Mouse (Mus musculus): ENCODE data around the gene Gon7.

DNA sequence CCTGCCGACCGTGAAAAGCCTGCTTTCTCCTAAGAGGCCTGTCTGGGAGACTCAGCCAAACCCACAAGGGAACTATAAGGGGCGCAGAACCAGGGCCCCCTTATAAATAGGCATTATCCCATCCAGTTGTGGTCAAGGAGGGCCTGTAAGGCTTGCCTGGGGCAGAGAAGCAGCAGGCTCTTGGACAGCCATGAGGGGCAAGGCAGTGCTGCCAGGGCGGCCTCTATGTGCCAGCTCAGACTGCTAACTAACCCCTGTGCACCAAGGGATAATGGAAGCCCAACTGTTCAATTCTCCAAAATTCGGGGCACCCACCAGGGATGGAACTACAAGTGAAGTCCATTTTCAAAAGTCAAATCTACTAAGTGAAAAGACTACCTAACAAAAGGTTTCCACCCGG is 54.2 kb downstream of the Gon7 start:
- TF ChIP-seq GATA1 (IDR thresholded peaks at IDR 0.05; ENCODE audit: borderline replicate concordance, low read length) (no peak), FLI1 (IDR thresholded peaks at IDR 0.05; ENCODE audit: low read length) (no peak)
